Mouse (Mus musculus): ENCODE measurements around the gene Ppp4r3a. TPM values are rescaled to one million over a fixed set of nuclear protein-coding genes. Genes with fewer than 3 reads are reported as not detected.

The Ppp4r3a gene
- polyA plus RNA-seq, 1 experiment from 2014 or later: 68.5 TPM

GRCm38 (mm10) chr12:101004982-101005381, 78.5 kb downstream of the Ppp4r3a start:
- Histone ChIP-seq H3K4me2 (no peak overlapping the region), H3K4me1 (ENCODE audit: control insufficient read depth, insufficient read depth, low read length) (peaks cover 20% of the 10 kb centered on the region), H3K9ac (ENCODE audit: low read length) (no peak overlapping the region), H3K4me3 (ENCODE audit: low read depth, low read length) (no peak overlapping the region), H3K9me3 (ENCODE audit: control insufficient read depth, low read length) (no peaks in the 10 kb centered on the region), H3K36me3 (ENCODE audit: control insufficient read depth, insufficient read depth, low read length) (no peaks in the 10 kb centered on the region), H3K27me3 (ENCODE audit: control insufficient read depth, insufficient read depth, low read length) (no peaks in the 10 kb centered on the region; the same call in 1 of the 2 replicates), H3K27ac (ENCODE audit: low read depth, low read length) (no peak overlapping the region)
- ATAC-seq (ENCODE audit: low FRiP score) (peak; percentile 49), DNase-seq (ENCODE audit: low spot score, missing footprints) (no peak)
- 85% methylated on average over 5 of the region's 5 CpGs for WGBS

DNA sequence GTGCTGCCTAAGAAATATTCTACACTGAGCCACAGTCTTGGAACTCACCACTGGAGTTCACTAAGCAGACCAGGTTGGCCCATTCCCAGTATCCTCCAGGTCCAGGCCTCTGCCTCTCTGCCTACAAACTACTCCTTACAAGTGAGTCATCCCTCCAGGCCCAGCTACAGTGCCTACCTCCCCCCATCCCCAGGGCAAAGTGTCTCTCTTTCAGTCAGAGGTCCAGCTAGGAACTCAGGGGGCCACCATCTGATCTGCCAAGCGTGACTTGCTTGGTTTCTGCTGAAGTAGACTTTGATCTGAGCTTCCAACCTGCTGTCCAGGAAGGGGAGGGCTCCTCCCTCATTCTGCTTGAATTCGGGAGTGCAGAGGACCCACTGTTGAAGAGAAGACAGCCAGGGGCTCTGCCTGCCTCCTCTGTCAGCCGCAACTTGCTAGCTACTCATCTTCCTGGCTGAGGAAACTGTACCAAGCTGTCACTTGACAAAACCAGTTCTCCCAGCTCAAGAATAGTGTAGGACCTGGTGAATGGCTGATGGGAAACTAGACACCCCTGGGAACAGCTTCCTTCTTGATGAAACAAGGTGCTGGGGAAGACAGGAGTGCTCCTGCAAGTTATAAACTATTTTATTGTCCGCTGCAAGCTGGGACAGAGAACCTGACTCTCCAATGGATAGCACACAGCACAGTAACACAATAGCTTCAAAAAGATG, 80.5 kb downstream of the Ppp4r3a start:
- no peak overlapping the region for H3K27ac ChIP-seq (ENCODE audit: low read depth, low read length)
- no peak overlapping the region for H3K4me2 ChIP-seq
- H3K4me1 ChIP-seq (ENCODE audit: control insufficient read depth, insufficient read depth, low read length): peaks cover 26% of the 10 kb centered on the region
- no peaks in the 10 kb centered on the region for H3K9me3 ChIP-seq (ENCODE audit: control insufficient read depth, low read length)
- H3K27me3 ChIP-seq (ENCODE audit: control insufficient read depth, insufficient read depth, low read length): no peaks in the 10 kb centered on the region; the same call in 1 of the 2 replicates
- 33% methylated on average over 4 of the region's 4 CpGs for WGBS
- no peak overlapping the region for H3K4me3 ChIP-seq (ENCODE audit: low read depth, low read length)
- DNase-seq (ENCODE audit: low spot score, missing footprints) (peak; percentile 84), ATAC-seq (ENCODE audit: low FRiP score) (no peak)
- H3K9ac ChIP-seq (ENCODE audit: low read length): no peak overlapping the region
- no peaks in the 10 kb centered on the region for H3K36me3 ChIP-seq (ENCODE audit: control insufficient read depth, insufficient read depth, low read length)

DNA sequence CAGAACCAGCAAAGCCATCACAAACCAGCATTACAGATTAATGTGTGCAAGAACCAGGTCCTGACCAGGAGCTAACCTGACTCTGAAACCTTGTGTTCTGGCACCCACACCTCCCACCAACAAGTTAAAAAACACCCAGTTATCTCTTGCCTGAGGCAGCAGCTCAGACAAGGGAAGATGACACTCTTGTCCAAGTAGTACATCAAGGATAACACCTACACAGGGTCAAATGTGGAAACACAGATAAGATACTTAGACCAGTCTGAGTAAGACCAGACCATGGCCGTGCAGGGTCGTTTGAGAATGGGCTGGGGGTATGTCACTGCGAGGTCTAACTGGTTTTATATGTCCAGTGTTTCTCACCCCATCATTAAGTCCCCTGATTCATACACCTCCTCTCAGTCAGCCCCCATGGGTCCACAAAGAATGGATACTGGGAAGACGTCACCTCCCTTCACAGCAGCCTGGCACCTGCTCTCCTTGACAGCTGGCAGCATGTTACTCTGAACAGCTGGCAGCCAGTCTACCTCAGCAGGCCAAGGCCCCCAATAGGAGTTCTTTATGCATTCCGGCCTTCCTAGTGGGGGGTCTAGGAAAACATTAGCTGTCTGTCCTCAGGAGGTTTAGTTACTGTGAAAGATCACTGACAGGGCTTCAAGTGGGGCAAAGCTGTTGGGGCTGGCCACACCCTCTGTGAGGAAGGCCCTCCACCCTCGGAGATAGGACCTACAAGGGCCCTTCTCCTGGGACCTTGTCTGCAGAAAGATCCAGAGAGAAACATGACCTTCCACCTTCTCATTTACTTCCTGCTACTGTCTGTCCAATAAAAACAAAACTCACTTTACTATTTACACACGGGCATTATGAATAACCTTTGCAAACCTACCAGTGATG, 84.2 kb downstream of the Ppp4r3a start:
- WGBS: 50% methylated on average over 7 of the region's 7 CpGs
- H3K27ac ChIP-seq (ENCODE audit: low read depth, low read length): no peak overlapping the region
- no peak for ATAC-seq (ENCODE audit: low FRiP score)
- no peak overlapping the region for H3K4me3 ChIP-seq (ENCODE audit: low read depth, low read length)
- peaks cover 53% of the 10 kb centered on the region for H3K4me1 ChIP-seq (ENCODE audit: control insufficient read depth, insufficient read depth, low read length)
- H3K4me2 ChIP-seq: no peak overlapping the region
- no peaks in the 10 kb centered on the region for H3K9me3 ChIP-seq (ENCODE audit: control insufficient read depth, low read length)
- no peaks in the 10 kb centered on the region; the same call in 1 of the 2 replicates for H3K27me3 ChIP-seq (ENCODE audit: control insufficient read depth, insufficient read depth, low read length)
- no peak overlapping the region for H3K9ac ChIP-seq (ENCODE audit: low read length)
- no peak for DNase-seq (ENCODE audit: low spot score, missing footprints)
- H3K36me3 ChIP-seq (ENCODE audit: control insufficient read depth, insufficient read depth, low read length): no peaks in the 10 kb centered on the region

- no peak overlapping the region; the same call in 1 of the 2 replicates for H3K27ac ChIP-seq (ENCODE audit: low read depth, low read length)
- H3K9me3 ChIP-seq (ENCODE audit: control insufficient read depth, low read length): no peaks in the 10 kb centered on the region
- H3K27me3 ChIP-seq (ENCODE audit: control insufficient read depth, insufficient read depth, low read length): no peaks in the 10 kb centered on the region; the same call in 1 of the 2 replicates
- 76% methylated on average over 8 of the region's 8 CpGs for WGBS
- H3K9ac ChIP-seq (ENCODE audit: low read length): no peak overlapping the region
- DNase-seq (ENCODE audit: low spot score, missing footprints): no peak
- no peak overlapping the region for H3K4me2 ChIP-seq
- H3K4me1 ChIP-seq (ENCODE audit: control insufficient read depth, insufficient read depth, low read length): peaks cover 53% of the 10 kb centered on the region
- H3K4me3 ChIP-seq (ENCODE audit: low read depth, low read length): no peak overlapping the region
- no peak for ATAC-seq (ENCODE audit: low FRiP score)
- H3K36me3 ChIP-seq (ENCODE audit: control insufficient read depth, insufficient read depth, low read length): no peaks in the 10 kb centered on the region
Measured at GRCm38 (mm10) chr12:100998564-100998962, 84.9 kb downstream of the Ppp4r3a start.

DNA sequence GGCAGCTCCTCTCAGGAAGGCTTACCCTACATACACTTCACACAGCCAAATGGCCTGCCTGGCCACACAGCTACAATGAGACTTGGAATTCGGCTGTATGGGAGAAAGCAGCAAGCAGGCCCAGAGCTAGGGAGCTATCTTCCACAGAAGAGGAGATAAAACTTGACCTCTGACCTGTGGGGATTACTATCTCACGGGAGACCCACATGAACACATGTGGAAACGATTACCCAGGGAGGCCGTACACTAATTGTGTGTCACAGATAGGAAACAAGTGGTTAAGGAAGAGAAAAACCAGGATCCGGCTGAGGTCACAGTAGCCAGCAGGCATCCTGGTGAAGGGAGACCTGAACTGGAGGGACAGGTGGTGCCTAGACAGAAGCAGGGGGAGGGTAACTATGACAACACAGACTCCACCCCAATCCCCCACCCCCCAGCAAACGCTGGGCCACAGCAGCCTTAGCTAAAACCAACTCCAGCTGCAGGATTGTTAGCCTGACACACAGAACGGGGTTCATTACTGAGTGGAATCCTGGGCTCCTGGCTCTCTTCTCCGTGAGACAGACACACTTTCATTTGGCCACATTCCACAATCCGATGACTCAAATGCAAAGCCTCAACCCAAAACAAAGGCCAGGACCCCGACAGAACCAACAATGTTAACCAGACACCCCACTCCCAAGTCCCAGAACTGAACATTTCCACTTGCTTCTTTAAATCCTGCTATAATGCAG, 85.5 kb downstream of the Ppp4r3a start:
- Histone ChIP-seq H3K4me2 (no peak overlapping the region), H3K27ac (ENCODE audit: low read depth, low read length) (no peak overlapping the region), H3K4me3 (ENCODE audit: low read depth, low read length) (no peak overlapping the region)

GRCm38 (mm10) chr12:100996378-100996898, 87.1 kb downstream of the Ppp4r3a start:
- Histone ChIP-seq H3K4me2 (no peak overlapping the region), H3K9me3 (ENCODE audit: control insufficient read depth, low read length) (no peaks in the 10 kb centered on the region), H3K4me1 (ENCODE audit: control insufficient read depth, insufficient read depth, low read length) (peaks cover 46% of the 10 kb centered on the region), H3K27ac (ENCODE audit: low read depth, low read length) (no peak overlapping the region), H3K4me3 (ENCODE audit: low read depth, low read length) (no peak overlapping the region), H3K36me3 (ENCODE audit: control insufficient read depth, insufficient read depth, low read length) (no peaks in the 10 kb centered on the region), H3K27me3 (ENCODE audit: control insufficient read depth, insufficient read depth, low read length) (no peaks in the 10 kb centered on the region), H3K9ac (ENCODE audit: low read length) (no peak overlapping the region)
- ATAC-seq (ENCODE audit: low FRiP score) (peak; percentile 35), DNase-seq (ENCODE audit: low spot score, missing footprints) (no peak)
- 14% methylated on average over 5 of the region's 5 CpGs for WGBS

More for the DNA sequence above, 85.5 kb downstream of the Ppp4r3a start:
- H3K9me3 ChIP-seq (ENCODE audit: control insufficient read depth, low read length): no peaks in the 10 kb centered on the region
- H3K9ac ChIP-seq (ENCODE audit: low read length): no peak overlapping the region
- ATAC-seq (ENCODE audit: low FRiP score) (peak; percentile 12; the same call in 1 of the 2 replicates), DNase-seq (ENCODE audit: low spot score, missing footprints) (no peak)
- no peaks in the 10 kb centered on the region for H3K36me3 ChIP-seq (ENCODE audit: control insufficient read depth, insufficient read depth, low read length)
- no peaks in the 10 kb centered on the region for H3K27me3 ChIP-seq (ENCODE audit: control insufficient read depth, insufficient read depth, low read length)
- WGBS: 13% methylated on average over 10 of the region's 10 CpGs
- peaks cover 52% of the 10 kb centered on the region for H3K4me1 ChIP-seq (ENCODE audit: control insufficient read depth, insufficient read depth, low read length)

GRCm38 (mm10) chr12:100995607-100996377, 87.7 kb downstream of the Ppp4r3a start:
- H3K4me2 ChIP-seq: no peak overlapping the region

More at GRCm38 (mm10) chr12:100995607-100996377, 87.7 kb downstream of the Ppp4r3a start:
- Histone ChIP-seq H3K4me1 (ENCODE audit: control insufficient read depth, insufficient read depth, low read length) (peaks cover 51% of the 10 kb centered on the region), H3K36me3 (ENCODE audit: control insufficient read depth, insufficient read depth, low read length) (no peaks in the 10 kb centered on the region), H3K27me3 (ENCODE audit: control insufficient read depth, insufficient read depth, low read length) (no peaks in the 10 kb centered on the region), H3K4me3 (ENCODE audit: low read depth, low read length) (no peak overlapping the region), H3K9me3 (ENCODE audit: control insufficient read depth, low read length) (no peaks in the 10 kb centered on the region), H3K27ac (ENCODE audit: low read depth, low read length) (peak overlapping the region; percentile 51), H3K9ac (ENCODE audit: low read length) (no peak overlapping the region; the same call in 1 of the 2 replicates)
- WGBS: 23% methylated on average over 16 of the region's 16 CpGs
- no peak for DNase-seq (ENCODE audit: low spot score, missing footprints)
- no peak; the same call in 1 of the 2 replicates for ATAC-seq (ENCODE audit: low FRiP score)
